Mouse (Mus musculus) heart, postnatal 36 days (tissue): ENCODE data around the gene Mbip. TPM values are rescaled to one million over a fixed set of nuclear protein-coding genes. Genes with fewer than 3 reads are reported as not detected.

Source experiments
- DNase-seq, 2 experiments: peaks; one replicate each; pipeline ENCODE4 v3.0.0; 2021 to 2022
- intact Hi-C: fragments of 180-260 bp; cut with DNase I; formaldehyde crosslinking; loops from one replicate; pipeline ENCODE4 v1.15.1; 2025
- total RNA-seq, 2 experiments: library from RNA; stranded (reverse); gene quantifications; 2 replicates each; pipeline ENCODE4 v1.2.3; 2021

Gene Mbip
- total RNA-seq: 1 to 10 TPM; 7.5 TPM

- peak; percentile 97 to 99 for DNase-seq
- intact Hi-C loops: no loop called here
These were observed at the start of gene Mbip for GRCm38 (mm10) chr12:56345367-56346089. Gene Mbip, minus strand, starts transcription at chr12:56345894.

DNA sequence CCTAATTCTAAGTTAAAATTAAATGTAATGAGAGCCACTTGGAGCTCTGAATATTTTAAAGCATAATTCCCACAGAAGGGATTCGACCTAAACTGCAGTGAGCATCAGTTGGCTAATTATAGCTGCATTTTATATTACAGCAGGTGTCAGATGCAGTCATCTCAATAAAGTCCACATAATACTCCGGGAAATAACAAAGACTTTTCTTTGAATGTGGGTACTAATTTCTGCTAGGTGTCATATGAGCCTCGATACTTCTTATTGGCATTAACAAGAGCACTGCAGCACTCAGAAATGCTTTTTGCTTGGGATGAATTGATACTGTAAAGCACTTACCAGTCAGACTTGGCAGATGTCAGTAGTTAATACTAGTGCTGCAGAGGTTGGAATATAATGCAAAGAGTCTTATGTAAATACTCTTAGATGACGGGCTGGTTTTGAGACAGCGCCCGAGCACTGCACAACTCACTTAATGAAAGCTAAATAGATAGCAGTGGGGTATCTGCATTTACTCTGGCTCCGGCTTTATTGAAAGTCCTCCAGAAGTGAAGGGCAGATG is 42.0 kb upstream of the Mbip start:
- intact Hi-C loops: no loop called here
- no peak for DNase-seq

DNA sequence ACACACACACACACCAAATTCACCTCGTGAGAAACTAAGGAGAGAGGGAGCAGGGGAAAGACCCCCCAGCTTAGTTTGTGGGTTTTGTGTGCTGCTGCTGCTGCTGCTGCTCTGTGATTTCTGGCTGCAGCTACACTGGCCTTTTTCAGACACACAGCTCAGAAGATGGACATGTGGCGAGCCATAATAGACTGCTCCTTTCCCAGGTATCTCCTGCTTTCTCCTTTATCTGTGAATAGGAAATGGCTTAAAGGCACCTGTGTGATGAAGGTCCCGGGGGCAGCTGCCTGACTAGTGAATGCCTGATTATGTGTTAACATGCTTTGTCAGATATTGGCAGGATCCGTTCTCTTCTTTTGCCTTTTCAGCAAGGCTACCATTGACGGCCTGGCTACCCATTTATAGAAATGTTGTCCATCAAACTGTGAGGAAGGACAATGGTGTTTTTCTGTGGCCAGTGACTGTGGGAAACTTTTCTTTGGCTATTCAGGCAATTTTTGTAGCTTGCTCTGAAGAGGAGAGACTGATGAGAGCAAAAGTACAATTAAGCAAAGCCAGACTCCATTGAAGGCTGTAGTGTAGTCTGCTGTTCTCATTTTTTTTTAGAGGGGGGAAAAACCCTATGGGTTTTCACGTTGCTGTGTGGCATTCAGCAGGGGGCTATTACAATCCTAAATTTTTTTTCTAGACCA is 41.4 kb upstream of the Mbip start:
- no peak for DNase-seq
- intact Hi-C loops: no loop called here

DNA sequence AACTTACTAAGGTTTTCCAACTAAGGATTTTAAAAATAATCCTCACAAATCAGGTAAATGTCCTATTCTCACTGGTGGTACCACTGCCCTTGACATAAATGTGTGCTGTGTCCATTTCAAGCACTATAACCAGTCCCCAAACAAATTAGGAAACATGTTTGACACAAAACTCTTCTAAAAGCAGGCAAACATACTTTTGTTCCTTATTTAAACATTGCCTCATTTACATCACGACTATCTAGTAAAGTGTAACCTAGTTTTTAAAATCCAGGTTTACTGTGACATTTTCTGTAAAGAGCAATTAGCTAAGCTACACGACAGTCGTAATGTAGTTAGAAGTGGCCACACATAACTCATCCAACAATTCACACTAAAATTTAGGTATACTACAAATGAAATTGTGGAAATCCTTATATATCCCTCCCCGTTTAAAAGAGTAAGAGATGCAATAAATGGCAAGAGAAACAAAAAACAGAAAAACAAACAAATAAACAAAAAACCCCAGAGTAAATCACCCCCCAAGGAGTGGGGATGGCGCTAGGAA is 851 bp downstream of the Mbip start:
- intact Hi-C loops: no loop called here
- no peak for DNase-seq

GRCm38 (mm10) chr12:56339295-56340056 is 6.2 kb downstream of the Mbip start:
- DNase-seq: no peak
- intact Hi-C loops: no loop called here

DNA sequence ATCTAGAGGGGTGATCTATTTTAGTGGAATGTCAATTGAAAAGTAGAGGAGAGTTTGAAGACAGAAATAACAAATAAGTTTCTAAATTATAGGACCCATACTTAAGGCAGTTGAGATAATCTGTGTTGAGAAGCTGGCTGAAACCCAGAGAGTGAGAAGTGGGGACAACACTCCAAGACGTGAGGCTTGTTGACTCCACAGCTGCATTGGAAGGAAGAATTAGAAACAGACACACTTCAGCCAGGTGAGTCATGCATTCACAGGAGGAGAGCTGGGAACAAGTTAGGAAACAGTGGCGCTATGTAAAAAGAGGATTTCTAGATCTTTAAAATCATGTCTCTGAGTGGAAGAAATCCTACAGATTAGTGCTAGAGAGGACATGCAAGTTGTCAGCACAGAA is 12.2 kb downstream of the Mbip start:
- intact Hi-C loops: no loop called here
- no peak for DNase-seq

DNA sequence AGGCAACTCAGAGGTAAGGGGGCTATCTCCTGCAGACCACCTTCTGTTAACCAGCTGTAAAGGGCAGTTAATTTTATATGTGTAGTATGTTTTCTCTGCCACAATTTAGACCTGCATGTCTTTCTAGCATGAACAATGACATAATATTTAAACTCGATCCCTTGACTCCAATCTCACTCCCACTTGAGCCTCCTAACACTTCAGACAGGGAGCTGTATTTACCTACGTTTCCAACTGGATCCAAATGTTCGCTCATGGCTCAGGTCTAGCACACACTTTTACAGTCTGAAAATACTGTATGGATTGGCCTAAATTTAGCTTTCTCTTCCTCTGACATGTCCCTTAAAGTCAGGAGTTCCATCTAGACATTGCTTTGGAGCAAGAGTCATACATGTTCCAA is 13.2 kb downstream of the Mbip start:
- DNase-seq: no peak
- intact Hi-C loops: no loop called here

DNA sequence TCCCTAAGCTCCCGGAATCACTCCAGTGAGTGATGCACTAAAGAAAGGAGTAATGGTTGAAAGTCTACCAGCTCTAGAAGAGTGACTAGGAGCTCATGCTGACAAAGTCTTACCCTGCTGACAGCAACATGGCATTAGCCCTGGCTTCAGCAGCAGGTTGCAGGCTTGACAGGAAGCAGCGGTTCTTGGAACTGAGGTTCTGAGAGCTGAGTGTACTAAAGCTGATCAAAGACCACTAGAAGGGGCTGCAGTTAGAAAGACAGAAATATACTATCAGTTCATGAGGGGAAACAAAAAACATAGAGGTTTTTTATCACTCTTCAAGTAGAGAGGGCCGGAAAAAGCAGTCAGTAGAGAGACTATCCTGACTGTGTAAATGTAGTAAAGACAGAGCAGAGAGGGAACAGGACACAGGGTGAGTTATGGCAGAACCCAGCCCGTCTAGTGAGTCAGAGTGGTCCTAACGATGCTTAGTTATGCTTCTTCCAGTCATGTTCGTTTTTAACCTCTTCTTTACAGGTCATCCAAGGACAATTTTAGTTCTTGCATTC is 18.2 kb downstream of the Mbip start:
- no peak for DNase-seq
- intact Hi-C loops: no loop called here

DNA sequence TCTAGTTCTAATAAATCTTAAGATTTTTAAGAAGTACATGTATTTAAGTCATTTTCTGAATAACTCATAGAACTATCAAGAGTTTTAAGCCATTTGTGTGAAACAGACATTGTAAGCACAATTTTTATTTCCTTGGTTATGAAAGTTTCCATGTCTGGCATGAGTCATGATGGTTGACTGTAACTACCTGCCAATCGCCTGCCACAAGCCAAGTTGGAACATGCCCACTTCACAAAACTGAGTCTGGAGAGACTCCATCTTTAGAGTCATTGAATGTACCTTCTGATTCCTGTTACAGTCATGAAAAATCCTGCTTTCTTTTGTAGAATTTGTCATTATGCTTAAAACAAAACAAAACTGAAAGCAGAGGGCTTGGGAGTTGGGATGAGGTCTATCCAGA is 19.8 kb downstream of the Mbip start:
- intact Hi-C loops: no loop called here
- no peak for DNase-seq

DNA sequence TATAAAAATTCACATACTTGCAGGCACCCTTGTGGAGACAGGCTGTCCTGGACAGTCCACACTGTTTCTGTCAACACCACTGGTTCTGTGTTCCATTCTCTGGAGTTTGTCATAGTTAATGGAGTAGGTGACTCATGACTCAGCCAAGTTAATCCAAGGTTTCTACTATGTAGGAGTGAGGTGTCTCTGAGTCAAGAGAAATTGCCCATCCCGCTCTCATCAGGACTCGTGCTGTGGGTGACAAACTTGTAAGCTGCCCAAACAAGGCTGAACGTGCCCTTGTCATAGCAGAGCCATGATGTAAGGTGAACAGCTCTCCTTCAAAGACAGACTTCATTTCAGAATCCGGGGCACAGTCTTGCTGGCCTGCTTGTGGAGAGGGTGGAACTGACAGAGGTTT is 26.8 kb downstream of the Mbip start:
- DNase-seq: no peak
- intact Hi-C loops: no loop called here

DNA sequence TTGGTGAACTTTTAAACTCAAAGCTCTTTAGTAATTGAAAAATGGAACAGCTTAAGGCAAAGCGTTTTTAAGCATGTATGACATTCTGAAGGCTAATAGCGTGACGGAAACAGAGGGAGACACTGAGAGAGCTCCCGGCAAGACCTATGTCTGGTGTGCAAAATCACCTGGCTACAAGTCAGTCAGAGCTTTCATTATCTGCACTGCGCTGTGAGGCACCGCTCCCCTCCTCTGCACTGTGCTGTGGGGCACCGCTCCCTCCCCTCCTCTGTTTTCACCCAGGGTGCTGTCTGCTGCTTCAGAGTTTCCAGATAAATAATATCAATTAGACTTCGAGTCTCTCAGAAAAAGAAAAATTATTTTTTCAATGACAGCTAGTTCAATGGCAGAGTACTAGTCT is 27.6 kb downstream of the Mbip start:
- intact Hi-C loops: no loop called here

DNA sequence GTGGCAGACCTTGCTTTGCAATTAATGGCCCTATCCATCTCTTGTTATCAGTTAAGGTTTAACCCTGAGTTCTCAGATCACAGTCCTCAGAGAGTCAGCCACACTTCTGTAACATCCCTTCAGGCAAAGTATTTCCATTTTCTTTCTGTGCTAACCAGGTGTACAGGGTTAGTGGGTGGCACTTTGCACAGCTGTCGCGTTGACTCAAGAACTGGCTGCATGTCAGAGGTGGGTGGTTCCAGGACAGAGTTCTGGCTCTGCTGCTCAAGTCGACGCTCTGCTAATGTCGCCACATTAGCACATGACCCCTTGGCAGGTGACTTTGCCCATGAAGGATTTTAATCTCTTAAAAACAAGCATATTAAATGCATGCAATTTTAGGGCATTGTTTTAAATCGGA is 39.9 kb downstream of the Mbip start:
- no peak for DNase-seq
- intact Hi-C loops: no loop called here

More for the DNA sequence above, 27.6 kb downstream of the Mbip start:
- DNase-seq: no peak

- DNase-seq: no peak
- intact Hi-C loops: no loop called here
These were observed 43.2 kb downstream of the Mbip start for GRCm38 (mm10) chr12:56302321-56303017.

GRCm38 (mm10) chr12:56301487-56302293 is 44.0 kb downstream of the Mbip start:
- intact Hi-C loops: no loop called here
- no peak for DNase-seq

- DNase-seq: no peak
- intact Hi-C loops: no loop called here
These were observed 46.1 kb downstream of the Mbip start for GRCm38 (mm10) chr12:56299610-56300009.

- no peak for DNase-seq
- intact Hi-C loops: no loop called here
These were observed 46.8 kb downstream of the Mbip start for GRCm38 (mm10) chr12:56298919-56299318.

DNA sequence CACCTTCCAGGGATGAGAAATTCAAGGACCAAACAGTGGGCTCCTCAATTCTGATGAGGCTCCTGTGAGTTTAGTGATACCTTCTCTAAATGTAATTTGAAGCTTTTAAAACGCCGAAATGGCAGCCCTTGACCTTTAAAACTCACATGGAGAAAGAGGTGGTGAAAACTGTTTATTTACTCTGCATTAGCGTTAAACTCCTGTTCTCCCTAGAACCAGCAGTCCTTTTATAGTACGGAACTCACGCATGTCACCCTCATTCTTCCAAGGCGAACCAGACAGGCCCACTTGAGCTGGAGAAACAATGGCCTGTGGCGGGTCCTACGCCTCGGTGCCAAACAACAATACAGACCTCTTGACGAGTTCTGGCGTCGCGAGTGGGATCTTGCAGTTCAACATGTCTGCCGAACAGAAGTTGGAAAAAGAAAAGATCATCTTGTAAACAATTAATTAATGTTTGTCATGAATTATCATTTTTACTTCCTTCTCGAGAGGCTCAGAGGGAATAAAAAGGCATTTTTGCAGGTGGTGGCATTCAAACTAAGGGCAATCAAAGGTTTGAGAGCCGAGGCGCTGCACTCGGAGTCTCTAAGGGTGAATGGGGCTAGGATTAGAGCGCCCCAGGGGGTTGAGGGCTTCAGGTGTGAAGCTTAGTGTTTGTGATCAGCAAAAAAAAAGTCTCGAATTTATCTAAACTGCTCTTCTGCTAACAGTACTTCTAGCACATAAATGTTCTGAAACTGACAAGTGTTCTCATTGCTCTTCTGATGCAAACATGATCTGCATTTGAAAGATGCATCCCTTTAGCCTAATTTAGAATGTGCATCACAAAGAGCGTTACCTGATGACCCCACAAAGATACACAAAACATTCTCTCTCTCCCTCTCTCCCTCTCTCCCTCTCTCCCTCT is 47.5 kb downstream of the Mbip start:
- intact Hi-C loops: no loop called here

GRCm38 (mm10) chr12:56297099-56297498 is 48.6 kb downstream of the Mbip start:
- no peak for DNase-seq
- intact Hi-C loops: no loop called here

More for the DNA sequence above, 47.5 kb downstream of the Mbip start:
- DNase-seq: no peak
